Mouse (Mus musculus) hindbrain, embryonic 13.5 days (tissue): ENCODE data around the gene Vav1. TPM values are rescaled to one million over a fixed set of nuclear protein-coding genes. Genes with fewer than 3 reads are reported as not detected.
"Not testable (repeated sequence)": the region's sequence is repeated elsewhere in the genome, so short reads cannot be mapped to it uniquely, and the experiment has no call there.

Experiments used
- ATAC-seq: fragments of 200-750 bp; cut with Nextera tagmentation; 2 replicates; pipeline ENCODE4 v1.8.0; 2017; ENCODE audit warnings: moderate TSS enrichment; ENCODE audit not compliant: low FRiP score
- H3K27ac ChIP-seq: fragments of 300-500 bp; sonication (generic); 2 replicates; pipeline ENCODE4 v1.5.1; 2015; ENCODE audit warnings: inconsistent platforms, mild to moderate bottlenecking, moderate library complexity
- H3K27me3 ChIP-seq: fragments of 300-500 bp; sonication (generic); 2 replicates; pipeline ENCODE4 v1.6.1; 2015; ENCODE audit warnings: mild to moderate bottlenecking, inconsistent platforms
- H3K36me3 ChIP-seq: fragments of 300-500 bp; sonication (generic); 2 replicates; pipeline ENCODE4 v1.6.1; 2015; ENCODE audit warnings: mild to moderate bottlenecking, inconsistent platforms
- H3K4me1 ChIP-seq: fragments of 300-500 bp; sonication (generic); replicated peaks from 2 replicates; pipeline ENCODE4 v1.6.1; 2015; ENCODE audit warnings: inconsistent platforms
- H3K4me2 ChIP-seq: fragments of 300-500 bp; sonication (generic); 2 replicates; pipeline ENCODE4 v1.6.1; 2015; ENCODE audit warnings: inconsistent platforms, mild to moderate bottlenecking, moderate library complexity
- H3K4me3 ChIP-seq: fragments of 300-500 bp; sonication (generic); 2 replicates; pipeline ENCODE4 v1.5.1; 2015; ENCODE audit warnings: mild to moderate bottlenecking, inconsistent platforms
- H3K9ac ChIP-seq: fragments of 300-500 bp; sonication (generic); 2 replicates; pipeline ENCODE4 v1.6.1; 2015; ENCODE audit warnings: mild to moderate bottlenecking, inconsistent platforms
- H3K9me3 ChIP-seq: fragments of 300-500 bp; sonication (generic); 2 replicates; pipeline ENCODE4 v1.6.1; 2016; ENCODE audit warnings: inconsistent platforms
- WGBS: fragments of 180-500 bp; shearing (Covaris S2); methylation state at CpG from one replicate; pipeline ENCODE4 v1.1.7; 2015; 5-methylcytosine and 5-hydroxymethylcytosine counted together
- polyA plus RNA-seq: library from polyadenylated mRNA; unstranded; fragments of >200 nt; fragmentation: Nextera tagmentation; extraction: Ambion mirVana; gene quantifications from 2 replicates; pipeline ENCODE4 v1.2.1, GENCODE M21; 2015

Gene Vav1
- polyA plus RNA-seq, 1 experiment from 2014 or later, result 2.2 TPM

GRCm38 (mm10) chr17:57275111-57275996, 3.5 kb upstream of the Vav1 start:
- Histone ChIP-seq H3K36me3 (no peaks in the 10 kb centered on the region), H3K4me1 (peaks cover 23% of the 10 kb centered on the region), H3K27me3 (peaks cover 65% of the 10 kb centered on the region), H3K9me3 (no peaks in the 10 kb centered on the region), H3K9ac (peak overlapping the region; percentile 62), H3K4me2 (peak overlapping the region; percentile 68), H3K27ac (no peak overlapping the region), H3K4me3 (peak overlapping the region; percentile 46)
- 1% methylated on average over 52 of the region's 53 CpGs for WGBS
- peak; percentile 66 for ATAC-seq

- ATAC-seq, result peak; percentile 32; the same call in 1 of the 2 replicates
- no peak overlapping the region for H3K27ac ChIP-seq
- WGBS, result 4% methylated on average over 13 of the region's 13 CpGs
- H3K9me3 ChIP-seq, result no peaks in the 10 kb centered on the region
- H3K36me3 ChIP-seq, result no peaks in the 10 kb centered on the region
- peaks cover 69% of the 10 kb centered on the region for H3K27me3 ChIP-seq
- peak overlapping the region; percentile 46 for H3K4me3 ChIP-seq
- peaks cover 23% of the 10 kb centered on the region for H3K4me1 ChIP-seq
- peak overlapping the region; percentile 68 for H3K4me2 ChIP-seq
- H3K9ac ChIP-seq, result peak overlapping the region; percentile 58; the same call in 1 of the 2 replicates
These were observed 2.9 kb upstream of the Vav1 start for GRCm38 (mm10) chr17:57275997-57276351.

GRCm38 (mm10) chr17:57276634-57277121, 2.2 kb upstream of the Vav1 start:
- H3K27ac ChIP-seq, result no peak overlapping the region; the same call in 1 of the 2 replicates

GRCm38 (mm10) chr17:57277598-57278261, 1.2 kb upstream of the Vav1 start:
- not testable (repeated sequence) for H3K4me2 ChIP-seq, H3K4me3 ChIP-seq, H3K9ac ChIP-seq, H3K36me3 ChIP-seq, H3K27ac ChIP-seq, H3K9me3 ChIP-seq, ATAC-seq
- 86% methylated on average over 5 of the region's 5 CpGs for WGBS
- Histone ChIP-seq H3K27me3 (peaks cover 55% of the 10 kb centered on the region), H3K4me1 (peaks cover 23% of the 10 kb centered on the region)

More at GRCm38 (mm10) chr17:57276634-57277121, 2.2 kb upstream of the Vav1 start:
- Histone ChIP-seq H3K36me3 (no peaks in the 10 kb centered on the region), H3K4me2 (peak overlapping the region; percentile 68), H3K27me3 (peaks cover 64% of the 10 kb centered on the region), H3K9ac (peak overlapping the region; percentile 58), H3K4me1 (peaks cover 23% of the 10 kb centered on the region), H3K4me3 (peak overlapping the region; percentile 46), H3K9me3 (no peaks in the 10 kb centered on the region)
- ATAC-seq, result peak; percentile 71
- WGBS, result under 1% methylated on average over 20 of the region's 20 CpGs

GRCm38 (mm10) chr17:57278537-57278936, 363 bp upstream of the Vav1 start:
- Histone ChIP-seq H3K36me3 (no peaks in the 10 kb centered on the region), H3K4me1 (peaks cover 23% of the 10 kb centered on the region), H3K4me3 (no peak overlapping the region), H3K9me3 (no peaks in the 10 kb centered on the region), H3K9ac (no peak overlapping the region), H3K27ac (no peak overlapping the region), H3K27me3 (peaks cover 47% of the 10 kb centered on the region), H3K4me2 (no peak overlapping the region)
- ATAC-seq, result no peak
- 89% methylated on average over 2 of the region's 2 CpGs for WGBS

GRCm38 (mm10) chr17:57279591-57280224, 808 bp downstream of the Vav1 start:
- Histone ChIP-seq H3K36me3 (no peaks in the 10 kb centered on the region), H3K27ac (no peak overlapping the region), H3K4me3 (no peak overlapping the region), H3K27me3 (peaks cover 36% of the 10 kb centered on the region), H3K4me2 (no peak overlapping the region), H3K9me3 (no peaks in the 10 kb centered on the region), H3K4me1 (peaks cover 22% of the 10 kb centered on the region), H3K9ac (no peak overlapping the region)
- WGBS, result 61% methylated on average over 9 of the region's 9 CpGs
- no peak for ATAC-seq

GRCm38 (mm10) chr17:57280411-57280810, 1.5 kb downstream of the Vav1 start:
- H3K27ac ChIP-seq, result no peak overlapping the region
- H3K27me3 ChIP-seq, result peaks cover 29% of the 10 kb centered on the region
- H3K4me3 ChIP-seq, result no peak overlapping the region
- H3K36me3 ChIP-seq, result no peaks in the 10 kb centered on the region
- no peak for ATAC-seq
- no peak overlapping the region for H3K9ac ChIP-seq
- WGBS, result 73% methylated on average over 3 of the region's 3 CpGs
- H3K9me3 ChIP-seq, result no peaks in the 10 kb centered on the region
- no peak overlapping the region for H3K4me2 ChIP-seq
- peaks cover 15% of the 10 kb centered on the region for H3K4me1 ChIP-seq

- peaks cover 16% of the 10 kb centered on the region for H3K27me3 ChIP-seq
- 75% methylated on average over 5 of the region's 5 CpGs for WGBS
- no peak overlapping the region for H3K4me2 ChIP-seq
- H3K4me3 ChIP-seq, result no peak overlapping the region
- no peak overlapping the region for H3K27ac ChIP-seq
- H3K4me1 ChIP-seq, result no peaks in the 10 kb centered on the region
- H3K9me3 ChIP-seq, result no peaks in the 10 kb centered on the region
- no peak for ATAC-seq
- no peak overlapping the region for H3K9ac ChIP-seq
- H3K36me3 ChIP-seq, result no peaks in the 10 kb centered on the region
These were observed 5.0 kb downstream of the Vav1 start for GRCm38 (mm10) chr17:57283906-57284305.

GRCm38 (mm10) chr17:57285077-57285476, 6.2 kb downstream of the Vav1 start:
- H3K4me3 ChIP-seq, result no peak overlapping the region
- WGBS, result 83% methylated on average over 2 of the region's 2 CpGs
- H3K4me2 ChIP-seq, result no peak overlapping the region
- no peak for ATAC-seq
- no peak overlapping the region for H3K27ac ChIP-seq
- no peaks in the 10 kb centered on the region for H3K4me1 ChIP-seq
- no peaks in the 10 kb centered on the region for H3K36me3 ChIP-seq
- H3K27me3 ChIP-seq, result 0 out of 2 replicates have a peak, but pooled peaks cover 6% of the 10 kb centered on the region
- H3K9ac ChIP-seq, result no peak overlapping the region
- no peaks in the 10 kb centered on the region for H3K9me3 ChIP-seq

- 76% methylated on average over 8 of the region's 8 CpGs for WGBS
These were observed 7.9 kb downstream of the Vav1 start for GRCm38 (mm10) chr17:57286718-57287355.

GRCm38 (mm10) chr17:57289252-57289651, 10.4 kb downstream of the Vav1 start:
- ATAC-seq, result no peak
- no peaks in the 10 kb centered on the region for H3K27me3 ChIP-seq
- WGBS, result 88% methylated on average over 5 of the region's 5 CpGs

More at GRCm38 (mm10) chr17:57286718-57287355, 7.9 kb downstream of the Vav1 start:
- H3K27ac ChIP-seq, result no peak overlapping the region
- no peaks in the 10 kb centered on the region for H3K9me3 ChIP-seq
- H3K36me3 ChIP-seq, result no peaks in the 10 kb centered on the region
- no peaks in the 10 kb centered on the region for H3K27me3 ChIP-seq
- H3K4me3 ChIP-seq, result no peak overlapping the region
- H3K9ac ChIP-seq, result no peak overlapping the region
- H3K4me1 ChIP-seq, result no peaks in the 10 kb centered on the region
- no peak for ATAC-seq
- H3K4me2 ChIP-seq, result no peak overlapping the region

More at GRCm38 (mm10) chr17:57289252-57289651, 10.4 kb downstream of the Vav1 start:
- H3K36me3 ChIP-seq, result no peaks in the 10 kb centered on the region
- no peak overlapping the region for H3K9ac ChIP-seq
- H3K4me1 ChIP-seq, result no peaks in the 10 kb centered on the region
- no peak overlapping the region for H3K4me2 ChIP-seq
- no peaks in the 10 kb centered on the region for H3K9me3 ChIP-seq
- no peak overlapping the region for H3K4me3 ChIP-seq
- no peak overlapping the region for H3K27ac ChIP-seq
